Mouse (Mus musculus) adrenal gland, postnatal 25 days (tissue): ENCODE results near the gene Mthfd1l. TPM values are rescaled to one million over a fixed set of nuclear protein-coding genes. Genes with fewer than 3 reads are reported as not detected.
A peak's percentile ranks its signal among the peaks of the same experiment; 100 is the strongest.

Source experiments
- DNase-seq: peaks from one replicate; pipeline ENCODE4 v3.0.0; 2021; ENCODE audit warnings: mixed read lengths
- total RNA-seq: library from RNA; stranded (reverse); gene quantifications from 2 replicates; pipeline ENCODE4 v1.2.3, GENCODE M21; 2021

Mthfd1l gene
- total RNA-seq, 1 experiment from 2014 or later, result 10.0 TPM

GRCm38 (mm10) chr10:4083609-4084008 is 110.7 kb downstream of the Mthfd1l start:
- DNase-seq, result no peak

DNA sequence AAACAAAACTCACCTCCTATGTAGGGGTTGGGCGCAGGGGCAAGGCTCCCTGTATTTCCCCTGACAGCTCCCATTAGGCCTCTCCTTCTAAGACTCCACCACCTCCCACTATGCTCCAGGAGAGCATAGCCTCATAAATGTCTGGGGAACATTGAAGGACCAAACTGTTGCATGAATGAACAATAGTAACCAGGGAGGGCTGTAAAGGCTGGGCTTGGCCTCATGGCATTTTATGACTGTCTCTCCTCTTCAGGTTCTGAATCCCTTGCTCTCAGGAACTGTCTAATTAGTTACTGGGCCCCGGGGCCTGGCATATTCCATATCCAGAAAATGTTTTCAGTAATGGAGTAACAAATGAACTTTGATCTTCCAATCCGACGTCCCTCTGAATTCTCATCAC is 112.0 kb downstream of the Mthfd1l start:
- no peak for DNase-seq

GRCm38 (mm10) chr10:4085363-4086141 is 112.6 kb downstream of the Mthfd1l start:
- no peak for DNase-seq

- no peak for DNase-seq
Measured at GRCm38 (mm10) chr10:4087563-4087962, 114.6 kb downstream of the Mthfd1l start.

DNA sequence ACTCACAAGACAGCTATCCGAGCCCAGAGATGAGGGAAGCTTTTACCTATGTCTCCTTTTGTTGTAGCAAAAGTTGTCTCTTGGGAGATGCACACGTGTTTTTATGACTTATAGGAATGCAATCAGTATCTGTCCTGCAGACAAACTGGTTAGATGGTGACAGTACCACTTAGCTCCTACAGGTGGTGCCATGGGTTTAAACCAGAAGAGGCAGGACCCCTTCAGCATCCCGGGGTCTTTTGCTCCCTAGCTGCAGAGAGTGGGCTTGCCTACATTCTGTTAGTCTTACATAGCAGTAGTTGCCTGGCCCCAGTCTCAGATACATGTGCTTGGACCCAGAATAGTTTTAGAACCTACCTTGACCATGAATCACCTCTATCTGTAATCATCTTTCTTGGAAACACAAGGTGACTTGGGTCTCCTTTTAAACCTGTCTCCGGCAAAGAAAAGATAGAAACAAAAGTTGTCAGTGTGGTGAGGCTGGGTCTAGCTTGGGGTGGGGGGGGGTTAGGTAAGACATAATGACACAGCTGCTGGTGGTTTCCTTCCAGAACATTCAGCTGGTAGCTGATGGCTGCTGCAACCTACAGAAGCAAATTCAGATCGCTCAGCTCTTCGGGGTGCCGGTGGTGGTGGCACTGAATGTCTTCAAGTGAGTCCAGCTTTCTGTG is 116.0 kb downstream of the Mthfd1l start:
- DNase-seq, result peak; percentile 24

GRCm38 (mm10) chr10:4089885-4090284 is 117.0 kb downstream of the Mthfd1l start:
- DNase-seq, result no peak

DNA sequence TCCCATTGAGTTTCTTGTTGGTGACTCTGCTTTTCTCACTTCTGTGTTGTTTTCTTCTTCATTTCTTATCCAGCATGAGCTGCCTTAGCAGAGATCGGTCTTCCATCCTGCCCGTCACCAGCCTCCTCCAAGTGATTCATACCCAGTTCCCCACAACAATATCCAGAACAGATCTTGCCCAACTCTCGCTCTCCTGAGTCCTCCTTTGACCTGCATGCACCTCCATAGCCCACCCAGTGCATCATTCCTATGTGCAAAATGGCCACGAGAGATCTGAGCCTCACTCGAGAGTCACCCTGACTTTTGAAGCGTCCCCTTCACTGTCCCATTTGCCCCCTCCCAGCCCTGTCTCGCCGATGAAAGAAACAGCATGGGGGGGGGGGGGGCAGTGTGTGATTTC is 120.1 kb downstream of the Mthfd1l start:
- DNase-seq, result no peak

DNA sequence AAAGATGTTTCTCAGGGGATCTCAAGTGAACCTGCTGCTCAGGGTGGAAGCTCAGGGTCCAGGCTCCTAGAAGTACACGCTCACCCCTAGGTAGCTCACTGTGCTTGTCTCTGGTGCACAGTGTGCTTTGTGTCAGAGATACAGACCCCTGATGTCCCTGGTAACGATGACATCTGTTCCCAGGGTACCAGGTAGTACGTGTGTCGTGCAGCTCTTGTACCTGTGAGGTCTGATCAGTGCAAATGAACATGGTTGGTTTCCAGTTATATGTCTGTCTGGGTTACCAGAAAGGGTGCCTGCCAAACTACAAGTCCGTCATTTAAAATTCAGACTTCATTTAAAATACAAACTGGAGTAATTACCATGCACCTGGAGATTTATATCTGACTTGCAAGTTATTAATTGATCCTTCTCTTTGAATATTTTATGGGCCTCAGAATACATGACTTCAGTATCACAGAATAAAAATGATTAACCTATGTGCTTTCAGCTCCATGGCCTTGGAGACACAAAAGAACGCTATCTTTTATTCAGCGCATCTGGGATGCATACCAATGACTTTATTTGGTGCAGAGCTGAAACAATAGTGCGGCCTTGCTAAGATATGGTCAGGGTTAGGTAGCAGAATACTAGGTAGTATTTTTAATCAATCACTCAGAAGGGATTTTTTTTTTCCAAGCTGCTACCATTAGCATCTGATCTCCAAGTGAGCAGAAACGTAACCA is 121.3 kb downstream of the Mthfd1l start:
- no peak for DNase-seq

- no peak for DNase-seq
Measured at GRCm38 (mm10) chr10:4096151-4096550, 123.2 kb downstream of the Mthfd1l start.

GRCm38 (mm10) chr10:4100007-4100406 is 127.1 kb downstream of the Mthfd1l start:
- DNase-seq, result no peak

DNA sequence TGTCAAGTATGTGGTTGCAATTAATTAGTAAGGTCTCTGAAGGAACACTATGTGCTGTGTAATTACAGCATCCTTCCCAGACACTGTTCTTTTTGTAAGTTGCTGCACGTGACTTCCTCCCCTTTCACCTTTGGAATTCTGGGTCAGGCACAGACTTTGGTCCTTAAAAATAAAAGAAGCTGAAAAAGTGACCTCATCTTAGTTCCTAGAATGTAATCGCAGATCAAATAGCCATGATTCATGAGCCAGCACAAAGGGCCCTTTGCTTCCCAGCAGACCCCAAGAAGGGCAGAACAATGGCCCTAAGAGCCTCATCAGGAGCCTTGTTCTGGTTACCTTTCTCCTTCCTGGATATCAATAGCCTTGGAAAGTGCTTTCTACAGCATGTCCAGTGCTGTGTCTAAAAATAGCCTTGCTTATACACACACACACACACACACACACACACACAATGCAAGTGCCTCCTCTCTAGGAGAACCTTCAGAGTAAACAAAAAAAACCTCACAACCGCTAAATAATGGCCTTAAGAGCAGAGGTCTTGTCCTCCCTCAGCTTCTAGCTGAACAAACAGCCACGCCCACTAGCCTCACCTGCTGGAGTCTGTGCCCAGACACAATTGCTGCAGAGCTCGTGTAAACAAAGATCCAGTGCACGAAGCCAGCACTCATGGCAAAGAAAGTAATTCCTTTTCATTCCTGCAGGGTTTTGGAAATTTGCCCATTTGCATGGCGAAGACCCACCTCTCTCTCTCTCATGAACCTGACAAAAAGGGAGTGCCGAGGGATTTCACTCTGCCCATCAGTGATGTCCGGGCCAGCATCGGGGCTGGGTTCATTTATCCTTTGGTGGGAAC is 133.0 kb downstream of the Mthfd1l start:
- no peak for DNase-seq

DNA sequence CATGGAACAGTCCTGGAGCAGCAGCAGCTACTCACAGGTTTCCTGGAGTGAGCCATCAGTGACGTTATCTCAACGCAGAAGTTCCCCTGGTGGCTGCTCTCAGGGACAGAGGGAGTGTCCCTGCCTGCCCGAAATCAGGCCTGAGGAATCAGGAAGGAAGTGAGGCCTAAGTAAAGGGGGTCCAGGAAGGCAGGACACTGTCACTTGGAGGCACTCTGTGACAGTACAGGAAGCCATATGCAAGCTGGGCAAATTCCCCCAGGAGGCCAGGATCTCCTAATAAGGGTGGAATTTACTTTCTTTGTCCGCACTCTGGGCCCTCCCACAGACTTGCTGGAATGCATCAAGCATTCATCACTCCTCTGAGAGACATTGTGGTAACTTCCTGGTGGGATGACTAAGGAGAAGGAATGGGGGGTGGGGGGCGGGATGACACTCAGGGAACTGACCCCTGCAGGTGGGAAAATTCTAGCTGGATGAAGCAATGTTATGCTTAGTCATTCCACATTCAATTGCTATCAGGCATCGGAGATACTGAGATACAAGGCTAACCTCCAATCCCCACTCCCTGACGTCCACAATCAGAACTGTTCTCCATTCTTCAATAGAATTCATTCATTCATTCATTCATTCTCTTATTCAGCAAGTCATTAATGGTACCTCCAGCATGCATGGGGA is 134.9 kb downstream of the Mthfd1l start:
- peak; percentile 23 for DNase-seq

GRCm38 (mm10) chr10:4108462-4108861 is 135.5 kb downstream of the Mthfd1l start:
- no peak for DNase-seq

GRCm38 (mm10) chr10:4111095-4111794 is 138.3 kb downstream of the Mthfd1l start:
- DNase-seq, result no peak

DNA sequence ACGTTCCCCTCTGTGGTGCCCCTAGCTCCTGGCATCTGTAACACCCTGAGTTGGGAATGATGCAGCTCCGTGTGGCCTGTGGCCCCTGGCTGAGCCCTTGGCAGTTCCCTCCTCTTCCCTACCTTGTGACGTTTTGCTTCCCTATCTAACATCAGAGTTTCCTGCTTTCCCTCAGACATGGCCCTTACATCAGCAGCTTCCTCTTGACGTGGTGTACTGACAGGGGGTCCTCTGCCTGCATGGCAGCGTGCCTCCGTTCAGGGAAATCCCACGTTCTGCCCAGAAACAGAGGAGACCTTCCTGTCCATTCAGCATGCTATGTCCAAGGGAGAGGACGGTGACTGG is 138.8 kb downstream of the Mthfd1l start:
- DNase-seq, result no peak

DNA sequence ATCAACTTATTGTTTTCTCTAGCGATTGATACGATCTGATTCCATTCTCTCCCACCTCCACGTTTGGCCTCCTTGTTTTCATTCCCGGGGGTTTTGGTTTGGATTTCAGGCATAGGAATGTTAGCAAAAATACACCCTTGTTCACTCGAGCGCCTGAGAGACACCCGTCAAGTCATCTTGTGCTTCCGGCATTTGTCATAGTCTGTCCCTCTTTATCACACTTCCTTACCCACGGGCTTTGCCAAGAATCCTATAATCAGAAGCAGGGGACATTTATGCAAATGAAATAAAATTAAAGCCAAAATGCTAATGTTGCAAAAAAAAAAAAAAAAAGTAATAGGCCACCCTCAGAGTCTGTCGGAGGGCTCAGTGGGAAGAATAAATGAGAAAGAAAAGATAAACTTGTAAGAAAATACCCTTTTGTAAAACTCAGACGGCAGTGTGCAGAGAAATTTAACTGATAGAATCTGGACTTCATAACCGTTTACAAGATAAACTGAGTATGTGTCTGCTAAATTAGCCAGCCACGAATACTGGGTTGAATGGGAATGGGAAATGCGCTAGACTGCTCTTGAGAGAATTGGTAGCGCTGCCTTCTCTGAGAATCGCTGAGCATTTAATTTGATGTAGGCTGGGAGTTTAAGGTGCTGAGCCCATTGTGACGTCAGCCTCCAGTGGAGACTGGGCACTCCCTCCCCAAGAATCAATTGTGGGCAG is 139.9 kb downstream of the Mthfd1l start:
- DNase-seq, result no peak

GRCm38 (mm10) chr10:4113328-4113658 is 140.4 kb downstream of the Mthfd1l start:
- DNase-seq, result no peak

DNA sequence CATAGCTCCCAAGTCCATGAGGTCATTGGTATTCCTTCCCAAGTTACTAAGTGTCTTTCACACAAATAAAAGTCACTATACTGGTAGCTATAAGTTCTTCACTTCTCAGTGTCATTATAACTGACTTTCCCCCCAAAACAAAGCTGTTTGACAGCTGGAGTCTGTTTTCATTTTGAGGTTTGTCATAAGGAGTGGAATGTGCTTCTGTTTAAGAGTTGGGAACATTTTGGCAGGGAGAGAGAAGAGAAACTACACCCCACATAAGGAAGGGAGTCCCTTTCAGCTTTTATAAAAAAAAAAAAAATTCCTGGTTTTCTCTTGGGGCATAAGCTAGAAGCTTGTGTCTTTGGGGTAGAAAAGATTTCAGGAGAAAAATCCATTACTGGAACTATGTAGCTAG is 143.7 kb downstream of the Mthfd1l start:
- no peak for DNase-seq

DNA sequence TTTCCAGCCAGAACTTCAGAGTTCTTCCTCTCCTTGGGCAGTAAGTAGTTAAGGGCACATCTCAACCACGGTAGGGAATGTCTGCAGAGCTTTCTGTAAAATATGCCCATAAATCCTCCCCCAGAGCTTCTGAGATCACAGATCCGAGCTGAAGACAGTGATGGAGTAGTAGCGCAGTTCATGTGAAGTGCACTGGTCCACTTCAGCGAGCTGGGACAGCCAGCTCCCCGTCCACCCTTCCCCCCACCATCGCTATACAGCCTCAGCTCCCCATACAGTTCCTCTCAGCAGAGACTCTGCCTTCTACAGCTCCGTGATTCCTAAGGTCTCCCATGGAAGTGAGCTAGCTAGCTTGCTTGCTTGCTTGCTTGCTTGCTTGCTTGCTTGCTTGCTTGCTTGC is 144.2 kb downstream of the Mthfd1l start:
- no peak for DNase-seq

GRCm38 (mm10) chr10:4119287-4119686 is 146.4 kb downstream of the Mthfd1l start:
- no peak for DNase-seq

DNA sequence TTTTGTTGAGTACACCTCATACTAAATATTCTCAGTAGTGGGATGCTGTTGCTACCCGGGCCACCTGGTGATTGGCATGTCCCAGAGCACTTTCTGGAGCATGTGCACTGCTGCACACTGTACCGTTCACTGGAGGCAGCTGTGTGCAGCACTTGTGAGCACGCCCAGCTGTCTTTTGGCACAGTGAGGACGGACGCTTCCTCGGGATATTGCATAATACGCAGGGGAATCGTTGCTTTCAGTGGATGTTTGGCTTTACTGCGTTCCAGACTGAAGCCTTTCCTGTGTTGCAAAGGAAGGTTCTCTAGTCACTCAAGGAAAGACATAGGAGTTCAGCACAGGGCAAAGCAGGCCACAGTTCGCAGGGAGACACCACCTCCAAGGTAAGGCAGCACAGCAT is 147.8 kb downstream of the Mthfd1l start:
- DNase-seq, result peak; percentile 31
